Mouse (Mus musculus) left cerebral cortex, adult 18-20 months (tissue): ENCODE results near the gene Tpcn2. TPM values are rescaled to one million over a fixed set of nuclear protein-coding genes. Genes with fewer than 3 reads are reported as not detected.
A peak's percentile ranks its signal among the peaks of the same experiment; 100 is the strongest.

Experiments used
- DNase-seq, 2 experiments: peaks; one replicate each; pipeline ENCODE4 v3.0.0; 2021 to 2022; ENCODE audit warnings: low spot score in 2 of 2, mixed read lengths in 1 of 2
- total RNA-seq, 2 experiments: library from RNA; stranded (reverse); gene quantifications; 2 replicates each; pipeline ENCODE4 v1.2.3; 2021

Tpcn2 gene
- total RNA-seq, 2 experiments from 2014 or later = 4.8 to 5.4 TPM

DNA sequence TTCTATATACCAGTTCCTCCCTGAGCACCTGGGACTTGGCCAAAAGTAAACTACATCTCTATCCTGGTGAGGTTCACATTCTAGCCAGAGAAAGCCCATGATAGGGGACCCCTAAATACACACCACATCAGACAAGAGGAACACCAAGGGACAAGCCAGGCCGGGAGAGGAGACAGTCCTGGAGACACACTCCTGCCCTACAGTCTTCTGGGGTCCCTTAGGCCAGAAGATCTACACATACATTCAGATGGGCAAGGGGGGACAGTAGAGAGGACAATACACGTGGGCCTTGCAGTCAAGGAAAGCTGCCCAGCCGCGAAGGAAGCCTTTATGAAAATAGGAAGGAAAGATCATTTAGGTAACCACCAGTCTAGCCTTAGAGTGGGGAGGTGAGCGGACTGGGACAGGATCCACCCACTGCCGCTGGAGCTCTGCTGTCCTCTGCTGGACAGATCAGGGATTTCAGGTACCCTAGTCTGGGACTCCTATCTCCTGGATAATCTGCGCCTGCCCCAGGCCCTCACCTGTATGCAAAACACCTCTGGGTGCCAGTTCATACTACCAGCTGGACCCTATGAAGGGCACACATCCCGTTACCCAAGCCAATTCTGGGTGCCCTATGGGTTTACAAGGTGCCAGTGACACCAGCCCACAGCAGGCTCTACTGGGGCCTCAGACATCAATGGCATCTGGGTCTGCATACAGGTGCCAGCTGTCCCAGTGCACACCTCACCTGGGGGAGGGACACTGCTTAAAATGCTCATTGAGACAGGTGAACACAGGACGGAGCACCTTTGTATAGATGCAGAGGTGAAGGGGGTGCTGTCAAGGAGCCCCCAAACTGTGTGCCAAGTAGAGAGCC, 40.7 kb downstream of the Tpcn2 start:
- peak; percentile 79 to 89 for DNase-seq

DNA sequence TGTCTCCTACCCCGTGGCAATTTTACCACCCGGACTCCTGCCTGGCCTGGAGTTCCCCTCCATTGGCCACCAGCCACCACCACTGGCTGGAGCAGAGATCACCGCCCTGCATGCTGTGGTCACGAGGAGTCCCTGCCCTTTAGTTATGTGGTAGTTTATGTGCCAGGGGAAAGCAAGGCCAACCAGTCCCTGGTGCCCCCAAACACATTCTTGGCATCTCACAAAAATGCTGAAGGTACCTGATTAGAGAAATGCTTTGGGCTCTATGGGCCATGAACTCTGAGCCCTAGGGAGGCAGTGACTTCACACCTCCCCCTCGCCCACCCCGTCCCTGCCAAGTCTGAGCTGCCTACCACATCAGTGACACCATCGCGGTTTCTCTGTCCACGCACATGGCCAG, 41.8 kb downstream of the Tpcn2 start:
- DNase-seq = no peak

DNA sequence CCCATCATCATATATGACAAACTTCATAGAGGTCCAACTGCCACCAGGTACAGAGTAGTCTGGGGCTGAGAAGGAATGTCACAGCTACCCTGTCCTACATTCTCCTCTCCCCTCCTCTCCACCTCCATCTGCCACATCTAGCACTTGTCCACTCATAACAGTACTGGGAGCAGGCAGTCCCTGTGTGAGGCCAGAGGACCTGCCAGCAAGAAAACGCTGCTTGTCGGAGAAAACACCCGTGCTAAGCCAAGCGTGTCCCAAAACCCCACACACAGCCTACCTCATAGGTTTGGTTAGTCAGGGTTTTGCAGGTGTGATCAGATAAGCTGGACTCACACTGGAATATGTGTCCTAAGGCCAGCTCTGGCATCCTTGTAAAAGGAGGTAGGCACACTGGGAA, 42.9 kb downstream of the Tpcn2 start:
- no peak for DNase-seq

DNA sequence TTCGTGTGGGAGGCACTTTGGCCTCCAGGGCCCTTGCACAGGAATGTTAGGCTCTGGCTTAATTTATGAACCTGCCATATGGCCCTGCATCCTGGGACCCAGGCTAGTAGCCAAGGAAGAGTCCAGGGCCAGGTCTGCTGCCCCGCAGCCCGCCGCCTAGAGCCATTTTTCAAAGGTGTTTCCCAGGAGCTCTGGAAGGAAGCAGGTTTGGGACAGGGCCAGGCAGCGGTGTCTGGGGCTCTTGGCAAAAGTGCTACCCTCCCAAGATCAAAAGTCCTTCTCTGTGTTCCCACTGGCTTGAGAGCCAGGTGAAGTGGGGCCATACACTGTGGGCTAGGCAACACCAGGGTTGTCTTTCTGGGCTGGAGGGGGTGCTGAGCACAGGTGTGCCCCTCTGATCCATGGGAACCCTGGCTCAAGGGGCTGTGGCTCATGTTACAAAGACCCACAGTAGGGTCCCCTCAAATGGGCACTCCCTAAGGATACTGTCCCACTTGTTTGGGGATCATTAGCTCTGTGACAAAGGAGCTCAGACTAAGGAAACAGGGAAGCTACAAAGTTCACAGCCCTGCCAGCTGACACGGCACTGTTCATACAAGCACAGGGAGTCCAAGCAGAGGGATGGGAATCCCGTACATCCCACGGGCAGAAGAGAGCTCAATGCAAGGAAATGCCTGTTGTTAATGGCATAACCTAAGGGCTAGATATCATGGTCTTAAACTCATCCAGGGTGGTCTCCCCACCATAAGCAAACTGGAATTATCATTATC, 43.9 kb downstream of the Tpcn2 start:
- no peak for DNase-seq

DNA sequence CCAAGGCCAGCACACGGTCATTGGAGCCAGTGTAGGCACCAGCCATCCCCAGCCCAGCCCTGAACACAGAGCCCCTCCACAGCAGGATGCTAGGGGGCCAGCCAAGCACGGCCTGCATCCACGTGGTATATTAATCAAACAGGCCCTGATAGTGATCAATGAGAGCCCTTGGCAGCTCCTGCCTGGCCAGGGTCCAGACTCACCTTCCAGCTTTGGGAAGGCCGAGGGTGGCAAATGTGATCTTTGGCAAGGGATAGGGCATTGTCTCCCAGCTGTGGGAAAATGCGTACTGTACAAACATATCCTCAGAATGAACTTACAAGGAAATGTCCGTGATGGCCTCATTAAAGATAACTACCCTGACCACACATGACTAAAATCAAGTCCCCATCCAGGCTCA, 44.7 kb downstream of the Tpcn2 start:
- DNase-seq = no peak

DNA sequence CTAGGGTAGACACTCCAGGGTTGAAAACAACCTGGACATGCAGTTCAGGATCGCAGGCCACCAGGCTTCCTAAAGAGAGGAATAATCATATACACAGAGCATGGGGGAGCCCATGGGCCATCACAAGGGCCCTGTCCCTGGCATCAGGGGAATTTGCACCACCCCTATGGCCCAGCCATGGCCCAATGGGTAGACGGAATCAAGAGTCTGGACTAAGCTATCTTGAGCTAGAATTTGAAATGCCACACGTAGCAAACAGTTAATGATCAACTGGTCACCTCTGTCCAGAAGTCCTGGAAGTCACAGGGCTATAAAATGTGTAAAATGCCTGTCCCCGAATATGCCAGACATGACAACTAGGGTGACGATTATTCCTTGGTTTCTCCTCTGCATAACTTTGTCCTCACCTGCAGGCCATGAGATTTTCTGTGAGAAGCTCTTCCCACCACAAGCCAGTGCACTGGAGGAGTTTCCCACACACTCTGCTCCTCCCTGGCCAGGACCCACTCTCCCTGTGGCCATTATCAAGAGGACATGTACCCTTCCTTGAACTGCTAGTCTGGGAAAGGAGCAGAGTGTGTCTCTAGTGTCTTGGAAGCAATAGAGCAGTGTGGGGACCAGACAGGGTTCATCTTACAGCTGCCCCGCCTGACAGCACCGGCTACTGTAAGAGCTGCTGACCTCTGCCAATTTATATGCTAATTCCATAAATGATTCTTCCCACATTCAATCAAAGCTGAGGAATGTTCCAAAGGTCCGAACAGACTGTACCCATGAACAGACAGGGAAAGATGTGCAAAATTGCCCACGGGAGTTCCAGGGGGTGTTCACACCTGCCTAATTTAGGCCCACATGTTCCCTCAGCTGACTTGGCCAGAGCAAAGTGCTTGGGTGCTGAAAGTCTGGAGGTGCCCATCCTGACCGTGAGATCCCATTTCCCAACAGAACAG, 48.7 kb downstream of the Tpcn2 start:
- no peak for DNase-seq

DNA sequence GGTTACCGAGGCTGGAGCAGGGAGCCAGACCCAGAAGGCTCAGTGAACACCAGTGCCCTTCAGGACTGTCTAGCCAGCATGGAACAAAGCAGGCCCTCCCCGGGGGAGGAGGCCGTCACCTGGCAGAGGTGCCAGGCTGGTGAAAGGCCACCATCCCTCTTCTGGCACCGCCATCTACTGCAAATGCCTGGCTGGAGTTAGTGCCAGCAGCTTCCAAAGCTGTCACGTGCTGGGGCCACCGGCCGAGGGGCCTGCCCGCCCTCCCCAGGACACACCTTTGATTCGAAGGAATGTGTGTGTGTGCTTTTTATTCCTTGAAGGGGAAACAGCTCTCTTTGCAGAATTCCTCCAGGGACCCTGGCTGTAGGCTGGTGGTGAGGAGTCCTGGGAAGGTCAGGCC, 52.2 kb downstream of the Tpcn2 start:
- DNase-seq = no peak

DNA sequence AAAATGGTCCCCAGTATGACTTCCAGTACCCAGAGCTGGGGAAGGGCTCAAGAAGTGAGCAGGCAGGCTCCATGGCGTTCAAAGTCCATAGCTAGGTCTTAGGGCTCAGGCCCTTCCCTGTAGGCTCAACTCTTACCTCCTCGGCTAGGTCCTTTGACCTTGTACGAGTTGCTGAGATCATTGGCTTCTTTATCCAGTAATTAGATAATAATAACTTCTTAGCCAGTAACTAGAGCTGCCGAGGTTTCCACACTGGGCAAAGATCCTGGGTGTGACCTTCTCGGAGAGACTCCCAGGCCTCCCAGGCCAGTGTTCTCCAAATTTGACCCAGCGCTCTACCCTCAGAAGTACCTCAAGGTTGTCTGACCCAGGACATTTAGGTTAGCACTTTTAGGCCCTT, 57.2 kb downstream of the Tpcn2 start:
- no peak for DNase-seq

DNA sequence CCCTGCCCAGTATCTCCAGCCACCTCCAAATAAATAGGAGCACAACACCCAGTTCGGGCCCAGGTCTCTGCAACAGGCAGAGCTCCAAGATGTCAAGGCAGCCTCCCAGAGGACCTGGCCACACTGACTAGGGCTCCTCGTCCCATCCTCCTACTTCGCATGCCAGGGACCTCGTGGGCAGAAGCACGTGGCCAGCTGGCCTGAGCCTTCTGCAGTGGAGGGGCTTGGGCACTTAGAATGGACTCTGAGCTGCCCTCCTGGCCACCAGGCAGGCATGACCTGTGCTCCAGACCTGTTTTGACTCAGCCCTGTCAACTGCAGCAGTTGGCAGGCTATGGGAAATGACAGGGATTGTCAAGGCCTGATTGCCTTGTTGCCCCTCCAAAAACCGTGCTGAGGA, 58.2 kb downstream of the Tpcn2 start:
- DNase-seq = no peak

DNA sequence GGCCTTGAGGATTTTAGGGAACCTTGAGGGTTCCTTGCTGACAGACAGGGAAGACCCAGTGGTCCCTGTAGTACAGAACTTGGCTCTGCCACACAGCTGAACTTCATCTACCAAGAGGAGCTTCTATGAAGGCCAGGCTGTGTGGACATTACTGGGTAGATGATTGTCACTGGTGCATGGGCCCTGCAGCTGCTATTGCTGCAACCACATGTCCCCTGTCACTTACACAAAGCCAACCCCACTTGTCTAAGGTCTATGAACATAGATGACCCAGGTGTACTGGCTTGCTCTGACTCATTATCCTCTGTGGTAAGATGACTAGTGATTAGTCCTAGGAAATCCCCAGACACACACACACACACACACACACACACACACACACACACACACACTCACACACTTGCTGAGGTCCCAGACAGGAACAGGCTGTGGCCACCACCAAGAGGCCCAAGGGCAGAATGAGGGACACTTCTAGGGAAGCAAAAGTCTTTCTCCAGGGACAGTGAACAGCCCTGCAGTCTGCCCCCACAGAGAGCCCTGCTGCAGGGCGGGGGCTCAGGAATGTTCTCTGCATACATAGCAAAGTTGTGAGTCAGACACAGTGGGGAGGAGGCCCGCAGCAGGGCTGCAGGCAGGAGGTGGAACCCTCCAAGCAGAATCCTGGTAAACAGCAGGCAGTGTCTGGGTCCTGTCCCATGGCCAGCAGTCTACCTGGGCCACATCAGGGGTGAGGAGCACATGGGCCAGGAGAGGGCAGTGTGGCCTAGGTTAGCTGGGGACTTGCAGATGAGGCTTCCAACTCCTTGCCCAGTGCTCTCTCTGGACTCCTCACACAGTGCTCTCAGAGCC, 61.7 kb downstream of the Tpcn2 start:
- DNase-seq = peak; percentile 55 to 66

DNA sequence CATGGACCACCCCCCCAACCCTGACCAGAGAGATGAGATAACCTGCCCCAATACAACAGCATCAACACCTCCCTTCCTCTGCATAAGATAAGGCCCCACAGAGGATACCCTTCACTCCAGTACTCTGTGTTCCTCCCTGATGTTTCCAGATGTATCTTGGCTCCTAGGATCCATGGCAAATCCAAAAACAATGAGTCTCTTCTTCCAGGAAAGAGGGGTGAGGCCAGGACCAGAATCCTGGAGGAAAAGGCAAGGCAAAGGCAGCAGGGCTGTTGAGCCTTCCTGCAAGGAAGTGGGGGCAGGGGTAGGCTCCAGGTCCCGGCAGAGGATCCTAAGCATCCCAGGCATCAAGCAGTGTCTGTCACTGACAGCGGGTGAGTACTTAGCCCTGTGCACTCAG, 62.5 kb downstream of the Tpcn2 start:
- no peak for DNase-seq

DNA sequence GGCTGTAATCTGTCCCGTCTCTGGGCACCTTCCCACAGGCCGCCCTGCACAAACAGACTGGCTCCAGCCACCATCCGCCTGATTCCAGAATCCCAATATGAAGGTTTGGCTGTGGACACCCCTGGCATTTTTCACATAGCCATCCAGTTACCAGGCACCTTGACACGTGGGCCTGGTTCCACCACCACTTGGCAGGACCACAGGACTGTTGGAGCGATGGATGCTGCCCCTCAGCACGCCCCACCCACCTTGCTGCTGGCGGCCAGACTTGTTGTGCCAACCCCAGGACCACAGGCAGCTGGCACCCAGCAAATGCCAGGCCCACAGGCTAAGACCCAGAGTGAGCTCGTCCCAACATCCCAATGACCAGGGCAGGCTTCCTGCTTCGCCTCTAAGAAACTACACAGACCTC, 64.4 kb downstream of the Tpcn2 start:
- no peak for DNase-seq

DNA sequence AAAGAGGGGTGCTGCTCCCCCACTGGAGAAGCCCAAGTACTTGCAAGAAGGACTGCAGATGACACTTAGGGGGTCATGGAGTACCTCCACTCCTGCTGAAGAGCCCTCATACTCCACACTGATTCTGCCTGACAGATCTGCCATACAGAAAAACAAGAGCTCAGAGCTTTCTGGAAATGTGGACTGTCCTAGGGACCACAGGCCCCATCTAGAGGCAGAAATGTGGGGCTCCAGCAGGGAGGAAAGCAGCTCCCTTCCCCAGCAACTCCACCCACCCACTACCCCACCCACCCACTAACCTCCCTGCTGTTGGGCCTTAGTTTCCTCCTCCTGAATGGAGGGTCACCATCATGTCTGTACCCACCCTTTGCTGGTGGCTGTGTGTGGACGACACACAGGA, 67.2 kb downstream of the Tpcn2 start:
- DNase-seq = no peak

DNA sequence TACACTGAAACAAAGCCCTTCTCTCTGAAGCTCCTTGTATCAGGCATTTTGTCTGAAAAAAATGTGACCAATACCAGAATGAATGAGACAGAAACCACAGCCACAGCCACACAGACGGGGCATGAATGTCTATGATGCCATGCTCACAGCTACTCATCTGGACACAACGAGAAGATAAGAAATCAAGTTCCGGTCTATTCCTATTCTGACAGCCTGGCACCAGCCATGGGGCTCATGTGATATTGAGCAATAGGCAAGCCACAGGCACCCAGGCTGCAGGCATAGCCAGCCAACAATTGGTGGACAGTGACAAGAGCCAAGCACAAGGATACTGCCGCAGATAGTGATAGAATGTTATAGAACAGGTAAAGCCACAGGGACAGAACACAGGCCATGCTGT, 68.3 kb downstream of the Tpcn2 start:
- DNase-seq = no peak

DNA sequence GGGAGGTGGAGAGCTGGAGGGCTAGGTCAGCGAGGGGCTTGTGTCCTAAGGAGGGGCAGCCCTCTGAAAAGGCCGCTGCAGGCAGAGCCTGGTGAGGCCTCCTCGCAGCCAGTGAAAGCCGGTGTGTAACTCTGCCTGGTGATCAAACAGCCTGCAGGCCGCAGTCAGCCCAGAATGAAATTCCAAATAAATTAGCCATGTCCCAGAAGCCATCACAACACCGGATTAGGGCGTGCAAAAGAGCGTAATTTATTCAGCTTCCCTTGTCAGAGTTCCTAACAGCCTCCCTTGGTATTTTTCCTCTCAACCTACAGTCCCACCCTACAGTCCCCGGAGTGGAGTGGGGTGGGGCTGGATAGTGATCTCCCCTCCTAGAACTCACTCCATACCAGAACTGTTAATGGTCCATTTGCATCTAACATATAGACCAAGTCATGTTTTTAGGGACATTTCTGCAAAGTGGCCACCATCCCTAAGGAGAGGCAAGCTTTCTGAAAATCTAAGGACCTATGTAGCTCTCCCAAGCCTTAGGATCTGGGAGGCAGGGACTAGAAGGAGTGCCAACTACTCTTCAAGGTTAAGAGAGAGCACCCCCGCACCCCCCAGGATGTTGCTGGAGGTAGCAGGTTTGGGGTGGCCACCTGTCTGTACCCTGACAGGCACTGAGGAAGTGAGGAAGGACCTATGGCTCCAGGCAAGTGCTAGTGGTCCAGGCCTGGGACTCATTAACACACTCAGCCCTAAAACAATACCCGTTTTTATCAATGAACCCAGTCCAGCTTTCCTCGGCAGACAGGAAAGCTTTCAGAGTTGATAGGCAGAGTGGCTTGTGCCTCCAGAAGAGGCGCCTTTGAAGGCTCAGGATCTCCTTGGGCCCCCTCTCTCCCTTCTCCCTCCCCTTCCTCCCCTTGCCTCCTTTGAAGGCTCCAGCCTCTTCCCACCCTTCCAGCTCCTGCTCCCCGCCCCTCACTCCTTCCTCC, 71.8 kb downstream of the Tpcn2 start:
- no peak for DNase-seq

DNA sequence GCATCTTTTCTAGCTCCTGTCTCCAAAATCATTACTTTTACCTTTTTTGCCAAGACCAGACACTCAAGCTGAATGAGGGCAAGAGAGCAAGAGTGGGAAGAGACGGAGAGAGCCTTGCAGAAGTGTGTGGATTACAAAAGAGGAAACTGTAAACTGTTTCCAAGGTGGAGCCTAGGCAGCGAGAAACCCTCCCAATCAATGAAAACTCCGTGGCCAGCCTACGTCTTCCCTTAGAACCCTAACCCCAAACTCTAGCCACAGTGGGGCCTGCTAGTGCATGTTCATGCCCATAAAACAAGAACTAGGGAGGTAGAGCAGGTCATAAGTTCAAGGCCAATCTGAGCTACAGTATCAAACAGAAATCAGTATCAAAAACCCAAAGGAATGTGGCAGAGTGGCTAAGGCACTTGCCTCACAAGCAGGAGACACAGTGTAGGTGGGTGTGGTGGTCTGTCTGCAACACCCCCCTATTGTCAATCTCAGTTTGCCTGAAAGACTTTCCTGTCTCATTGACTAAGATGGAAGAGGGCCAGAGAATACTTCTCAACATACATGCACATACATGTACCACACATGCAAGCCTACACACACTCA, 73.2 kb downstream of the Tpcn2 start:
- DNase-seq = no peak

DNA sequence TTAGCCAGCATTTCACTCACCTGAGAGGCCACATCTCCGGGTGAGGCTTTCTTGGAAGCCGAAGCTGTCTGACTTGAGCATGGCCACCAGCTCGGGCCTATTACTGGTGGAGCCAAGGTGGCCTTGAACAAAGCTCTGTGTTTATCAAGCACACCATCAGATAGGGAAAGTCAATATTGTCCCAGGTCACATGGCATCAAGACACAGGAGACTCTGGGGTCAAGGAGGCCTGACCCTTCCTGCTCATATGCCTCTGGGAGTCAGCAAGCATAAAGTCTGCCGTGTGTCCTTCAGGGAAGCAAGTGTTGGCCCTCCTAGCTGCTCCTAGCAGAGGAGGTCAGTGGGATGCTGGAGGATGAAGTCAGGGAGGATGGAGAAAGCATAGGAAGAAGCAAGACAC, 75.8 kb downstream of the Tpcn2 start, which contains the start of gene 1810010D01Rik:
1810010D01Rik (minus strand) TSS at position 114 of the 400 bp plus-strand sequence.
- no peak for DNase-seq

DNA sequence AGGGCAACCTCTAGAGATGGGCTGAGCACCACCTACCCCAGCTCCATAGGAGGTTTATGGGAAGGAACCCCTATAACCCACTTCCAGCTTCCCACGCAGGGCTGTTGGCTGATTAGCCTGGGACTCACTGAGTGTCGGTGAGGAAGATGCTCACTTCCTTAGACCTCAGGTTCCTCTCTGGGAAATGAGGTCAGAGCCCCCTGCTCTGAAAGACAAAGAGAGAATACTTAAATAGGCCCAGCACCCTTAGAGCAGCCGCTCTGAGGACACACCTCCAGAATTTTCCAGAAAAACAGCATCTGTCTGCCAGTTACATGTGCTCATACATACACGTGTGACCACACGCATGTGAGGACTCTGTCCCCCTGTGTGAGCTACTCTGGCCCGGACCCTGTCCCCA, 77.0 kb downstream of the Tpcn2 start:
- no peak for DNase-seq
